Mouse (Mus musculus) hindbrain, postnatal 0 days (tissue): ENCODE results near the gene Nr3c2. TPM values are rescaled to one million over a fixed set of nuclear protein-coding genes. Genes with fewer than 3 reads are reported as not detected.

Experiments used
- ATAC-seq: fragments of 200-750 bp; cut with Nextera tagmentation; 2 replicates; pipeline ENCODE4 v1.8.0; 2017; ENCODE audit warnings: mild to moderate bottlenecking, moderate TSS enrichment, moderate library complexity
- DNase-seq: peaks from one replicate; pipeline ENCODE4 v3.0.0-alpha.2; 2015; ENCODE audit warnings: low spot score
- H3K27ac ChIP-seq: fragments of 300-500 bp; sonication (generic); 2 replicates; pipeline ENCODE4 v1.5.1; 2014; ENCODE audit warnings: mild to moderate bottlenecking
- H3K27me3 ChIP-seq: fragments of 300-500 bp; sonication (generic); 2 replicates; pipeline ENCODE4 v1.6.1; 2014; ENCODE audit warnings: low read length, mixed read lengths; ENCODE audit not compliant: insufficient read depth
- H3K36me3 ChIP-seq: fragments of 300-500 bp; sonication (generic); 2 replicates; pipeline ENCODE4 v1.6.1; 2014; ENCODE audit warnings: low read length, mixed read lengths; ENCODE audit not compliant: insufficient read depth
- H3K4me1 ChIP-seq: fragments of 300-500 bp; sonication (generic); 2 replicates; pipeline ENCODE4 v1.6.1; 2014; ENCODE audit warnings: antibody characterized with exemption, low read length, mixed read lengths; ENCODE audit not compliant: insufficient read depth
- H3K4me2 ChIP-seq: fragments of 300-500 bp; sonication (generic); 2 replicates; pipeline ENCODE4 v1.6.1; 2014; ENCODE audit warnings: low read depth, mild to moderate bottlenecking, low read length, moderate library complexity, mixed read lengths
- H3K4me3 ChIP-seq: fragments of 300-500 bp; sonication (generic); 2 replicates; pipeline ENCODE4 v1.5.1; 2014; ENCODE audit warnings: low read length
- H3K9ac ChIP-seq: fragments of 300-500 bp; sonication (generic); replicated peaks from 2 replicates; pipeline ENCODE4 v1.6.1; 2014; ENCODE audit warnings: mild to moderate bottlenecking, low read length, moderate library complexity, mixed read lengths
- H3K9me3 ChIP-seq: fragments of 300-500 bp; sonication (generic); 2 replicates; pipeline ENCODE4 v1.6.1; 2016; ENCODE audit warnings: low read length, mixed read lengths
- CTCF ChIP-seq: IDR thresholded peaks from 2 replicates; pipeline ENCODE4 v1.5.1; 2016; ENCODE audit warnings: antibody characterized with exemption, control low read depth, low read depth
- WGBS: fragments of 180-500 bp; shearing (Covaris S2); extraction: QIAGEN DNeasy Blood & Tissue Kit; methylation state at CpG from one replicate; pipeline ENCODE4 v1.1.7; 2014; 5-methylcytosine and 5-hydroxymethylcytosine counted together
- polyA plus RNA-seq: library from polyadenylated mRNA; unstranded; fragments of >200 nt; fragmentation: Nextera tagmentation; extraction: Ambion mirVana; gene quantifications from 2 replicates; pipeline ENCODE4 v1.2.1, GENCODE M21; 2015
- total RNA-seq: library from RNA; depleted of rRNA; stranded (reverse); fragments of >200 nt; gene quantifications from 2 replicates; pipeline ENCODE4 v1.2.3, GENCODE M21; 2014

Gene Nr3c2
- total and polyA plus RNA-seq, 2 experiments from 2014 or later, result 6.8 to 6.9 TPM

DNA sequence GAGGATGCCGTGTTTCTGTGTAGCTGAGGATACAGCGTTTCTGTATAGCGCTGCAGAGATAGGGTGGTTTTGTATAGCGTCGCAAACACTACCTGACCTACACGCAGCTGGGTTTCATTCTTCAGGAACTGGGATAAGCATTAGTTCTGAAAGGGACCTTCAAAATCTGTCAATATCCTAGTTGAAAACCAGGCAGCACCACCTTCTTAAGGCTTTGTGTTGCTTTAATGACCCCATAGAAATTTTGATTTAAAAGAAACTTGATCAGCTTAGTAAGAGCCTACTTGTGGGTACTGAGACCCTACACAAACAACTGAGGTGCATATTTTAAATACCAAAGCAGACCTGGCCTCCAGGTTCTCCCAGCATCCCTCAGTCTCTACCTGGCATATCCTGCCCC is 372.9 kb downstream of the Nr3c2 start:
- Histone ChIP-seq H3K27ac (no peak overlapping the region), H3K4me2 (no peak overlapping the region), H3K4me1 (no peaks in the 10 kb centered on the region), H3K9me3 (0 out of 2 replicates have a peak, but pooled peaks cover 3% of the 10 kb centered on the region), H3K4me3 (no peak overlapping the region), H3K36me3 (no peaks in the 10 kb centered on the region), H3K27me3 (no peaks in the 10 kb centered on the region), H3K9ac (no peak overlapping the region)
- WGBS, result 91% methylated on average over 6 of the region's 6 CpGs
- DNase-seq, result no peak
- no peak for TF ChIP-seq CTCF
- ATAC-seq, result no peak

DNA sequence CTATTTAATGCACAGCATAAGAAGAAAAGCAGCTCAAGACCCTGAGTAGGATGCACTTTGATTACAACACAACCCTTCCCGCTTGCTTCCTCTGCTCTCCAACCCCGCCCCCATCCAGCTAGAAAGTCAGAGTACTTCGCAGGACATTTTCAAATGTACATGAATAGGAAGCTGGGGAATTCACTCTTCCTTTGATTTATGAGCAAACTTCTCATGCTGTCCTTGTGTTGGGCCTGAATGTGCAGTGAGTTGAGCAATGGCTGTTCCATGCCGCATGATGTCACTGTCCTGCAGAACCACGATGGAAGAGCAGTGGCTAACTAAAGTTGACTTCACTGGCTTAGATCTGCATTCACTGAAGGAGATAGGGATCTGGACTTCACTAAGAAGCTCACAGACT is 376.3 kb downstream of the Nr3c2 start:
- ATAC-seq (no peak), DNase-seq (no peak)
- Histone ChIP-seq H3K4me2 (no peak overlapping the region), H3K36me3 (no peaks in the 10 kb centered on the region), H3K9ac (no peak overlapping the region), H3K27ac (no peak overlapping the region), H3K4me3 (no peak overlapping the region), H3K9me3 (no peaks in the 10 kb centered on the region), H3K27me3 (no peaks in the 10 kb centered on the region), H3K4me1 (no peaks in the 10 kb centered on the region)
- no peak for TF ChIP-seq CTCF
- WGBS, result 88% methylated on average over 5 of the region's 5 CpGs

DNA sequence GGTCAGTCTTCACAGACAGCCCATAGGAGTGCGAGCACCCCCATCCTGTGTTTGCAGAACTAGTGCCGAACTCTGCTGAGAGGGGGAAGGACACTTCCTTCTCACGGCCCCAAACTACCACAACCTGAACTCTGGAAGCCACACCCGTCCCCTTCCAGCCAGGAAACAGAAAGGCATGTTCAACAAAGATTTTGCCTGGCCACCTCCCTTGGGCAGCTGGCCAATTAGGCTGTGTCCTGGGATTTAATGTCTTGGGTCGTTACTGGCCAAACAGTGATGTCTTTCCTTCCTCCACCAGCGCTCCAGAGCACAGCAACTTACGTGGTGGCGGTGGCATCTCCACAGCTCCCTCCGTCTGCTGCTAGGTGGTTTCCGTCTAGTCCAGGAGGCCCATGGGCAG is 377.6 kb downstream of the Nr3c2 start:
- DNase-seq, result no peak
- 86% methylated on average over 10 of the region's 10 CpGs for WGBS

DNA sequence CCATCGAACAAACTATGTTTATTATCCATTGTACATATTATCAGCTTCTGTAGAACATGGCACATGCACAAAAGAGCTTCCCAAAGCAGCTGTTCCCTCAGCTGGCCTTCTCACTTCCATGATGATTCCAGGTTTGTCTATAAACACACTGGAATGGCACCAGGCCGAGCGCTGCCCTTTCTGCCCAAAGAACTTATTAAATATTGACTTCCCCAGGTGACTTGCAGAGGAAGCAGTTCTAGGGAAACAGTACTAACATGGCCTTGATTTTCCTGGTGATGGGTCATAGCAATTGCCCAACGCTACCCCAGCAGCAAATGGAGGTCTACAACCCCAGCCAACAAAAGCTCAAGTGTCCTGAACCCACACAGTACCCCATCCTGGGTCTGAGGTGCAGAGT is 379.0 kb downstream of the Nr3c2 start:
- ATAC-seq (no peak), DNase-seq (no peak)
- no peak overlapping the region for H3K27ac ChIP-seq
- H3K9ac ChIP-seq, result no peak overlapping the region
- H3K4me2 ChIP-seq, result no peak overlapping the region
- no peaks in the 10 kb centered on the region for H3K4me1 ChIP-seq
- 95% methylated on average over 4 of the region's 4 CpGs for WGBS
- no peaks in the 10 kb centered on the region for H3K36me3 ChIP-seq
- no peaks in the 10 kb centered on the region for H3K9me3 ChIP-seq
- H3K27me3 ChIP-seq, result no peaks in the 10 kb centered on the region
- no peak for TF ChIP-seq CTCF
- no peak overlapping the region for H3K4me3 ChIP-seq

More for the DNA sequence above, 377.6 kb downstream of the Nr3c2 start:
- Histone ChIP-seq H3K4me1 (no peaks in the 10 kb centered on the region), H3K27me3 (no peaks in the 10 kb centered on the region), H3K9me3 (no peaks in the 10 kb centered on the region), H3K27ac (no peak overlapping the region), H3K9ac (no peak overlapping the region), H3K4me3 (no peak overlapping the region), H3K36me3 (no peaks in the 10 kb centered on the region), H3K4me2 (no peak overlapping the region)
- TF ChIP-seq CTCF, result no peak
- no peak for ATAC-seq

DNA sequence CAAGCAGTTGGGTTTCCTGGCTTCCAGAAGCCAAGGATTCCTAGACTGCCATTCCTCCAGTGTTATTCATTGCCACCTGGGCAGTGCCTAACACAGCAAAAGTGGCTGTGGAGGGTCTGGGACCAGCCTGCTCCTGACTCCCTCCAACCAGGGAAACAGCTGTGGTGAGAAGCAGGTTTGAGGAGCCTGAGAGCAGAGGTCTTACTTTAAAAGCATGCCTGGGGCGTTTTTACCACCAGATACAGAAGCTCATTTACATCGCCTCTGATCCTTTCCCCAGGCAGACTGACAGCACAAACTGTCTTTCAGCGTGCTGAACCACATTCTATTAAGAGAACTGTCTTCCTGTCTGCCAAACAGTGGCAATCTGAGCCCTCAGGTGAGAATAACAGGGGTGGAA is 380.7 kb downstream of the Nr3c2 start:
- ATAC-seq (no peak), DNase-seq (no peak)
- H3K9ac ChIP-seq, result no peak overlapping the region
- no peaks in the 10 kb centered on the region for H3K9me3 ChIP-seq
- H3K27ac ChIP-seq, result no peak overlapping the region
- H3K4me3 ChIP-seq, result no peak overlapping the region
- H3K4me1 ChIP-seq, result no peaks in the 10 kb centered on the region
- WGBS, result 63% methylated on average over 3 of the region's 3 CpGs
- no peak for TF ChIP-seq CTCF
- H3K36me3 ChIP-seq, result no peaks in the 10 kb centered on the region
- no peaks in the 10 kb centered on the region for H3K27me3 ChIP-seq
- no peak overlapping the region for H3K4me2 ChIP-seq

DNA sequence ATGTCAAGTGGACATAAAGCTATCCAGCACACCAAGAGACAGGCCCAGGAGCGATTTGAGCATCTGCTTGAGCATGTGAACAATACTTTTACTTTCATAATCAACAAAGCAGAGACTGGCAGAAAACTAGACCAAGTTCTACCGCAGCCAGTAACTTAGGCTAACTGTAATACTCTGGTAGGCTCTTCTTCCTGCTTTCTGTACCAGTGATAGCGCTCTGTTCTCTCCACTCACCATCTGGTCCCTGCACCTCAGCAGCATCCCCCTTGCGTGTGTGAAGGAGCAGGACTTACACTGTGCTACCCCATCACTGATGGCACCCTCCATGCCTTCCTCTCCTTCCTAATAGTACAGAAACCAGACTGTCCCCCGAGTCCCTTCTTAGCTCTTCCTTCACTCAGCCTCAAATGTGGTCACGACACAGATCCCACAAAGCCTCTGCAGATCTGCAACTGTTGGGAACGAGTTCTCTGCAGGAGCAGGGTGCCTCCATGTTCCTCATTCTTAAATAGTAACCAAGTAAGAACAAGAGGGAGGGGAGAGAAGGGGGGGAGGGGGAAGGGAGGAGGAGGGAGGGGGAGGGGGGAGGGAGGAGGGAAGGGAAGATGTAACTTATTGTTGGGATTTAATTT is 383.5 kb downstream of the Nr3c2 start:
- WGBS, result 81% methylated on average over 7 of the region's 7 CpGs
- H3K4me3 ChIP-seq, result no peak overlapping the region
- no peak overlapping the region for H3K4me2 ChIP-seq
- H3K4me1 ChIP-seq, result no peaks in the 10 kb centered on the region
- TF ChIP-seq CTCF, result no peak
- H3K27ac ChIP-seq, result no peak overlapping the region
- no peaks in the 10 kb centered on the region for H3K36me3 ChIP-seq
- ATAC-seq (no peak), DNase-seq (no peak)
- H3K9ac ChIP-seq, result no peak overlapping the region
- no peaks in the 10 kb centered on the region for H3K9me3 ChIP-seq
- H3K27me3 ChIP-seq, result no peaks in the 10 kb centered on the region

DNA sequence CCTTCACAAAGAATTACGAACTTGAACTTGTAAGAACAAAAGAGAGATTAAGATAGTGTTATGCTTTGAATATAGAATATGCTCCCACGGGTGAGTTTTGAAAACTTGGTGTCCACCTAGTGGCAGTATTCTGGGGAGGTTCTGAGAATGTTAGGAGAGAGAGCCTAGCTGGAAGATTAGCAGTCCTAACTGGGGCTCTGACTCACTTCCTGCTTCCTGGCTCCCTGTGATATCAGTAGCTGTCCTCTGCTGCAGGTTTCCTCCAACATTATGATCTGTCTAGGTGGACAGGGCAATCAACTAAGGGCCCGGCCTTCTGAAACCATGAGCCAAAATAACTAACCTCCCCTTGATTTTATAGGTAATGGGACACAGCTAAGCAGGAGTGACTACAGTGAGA is 385.2 kb downstream of the Nr3c2 start:
- no peak for TF ChIP-seq CTCF
- 84% methylated on average over 3 of the region's 3 CpGs for WGBS
- no peaks in the 10 kb centered on the region for H3K27me3 ChIP-seq
- no peaks in the 10 kb centered on the region for H3K36me3 ChIP-seq
- no peak overlapping the region for H3K4me2 ChIP-seq
- H3K9ac ChIP-seq, result no peak overlapping the region
- DNase-seq (no peak), ATAC-seq (no peak)
- H3K4me3 ChIP-seq, result no peak overlapping the region
- no peaks in the 10 kb centered on the region for H3K4me1 ChIP-seq
- H3K27ac ChIP-seq, result no peak overlapping the region
- H3K9me3 ChIP-seq, result no peaks in the 10 kb centered on the region
